ENCODE assay signal across 28 mouse cellular contexts in genomic region chr6:137371455-137371854, GRCm38 (mm10).
DNase-seq lines count a peak whose midpoint lies in the region; ATAC-seq lines count a peak whose summit lies in the region.
"Had no signal": no experiment of that assay in that cellular context is flagged by ENCODE, and none has a peak within 500 bp of the region (broad histone marks: within the 10 kb centered on the region; RNA-seq: fewer than 3 reads in every experiment).

No protein-coding gene starts in this region.

- peaks cover 3% of the 10 kb centered on the region; the same call in 1 of the 2 replicates for H3K4me1 ChIP-seq in kidney, embryonic 16.5 days (ENCODE audit: insufficient read depth, low read length)
- H3K4me1 ChIP-seq in midbrain, embryonic 16.5 days (ENCODE audit: control insufficient read depth, insufficient read depth, low read length), result no peaks in the 10 kb centered on the region
- H3K4me1 ChIP-seq: forebrain, embryonic 10.5 days; forebrain, embryonic 13.5 days; hindbrain, embryonic 12.5 days; hindbrain, embryonic 15.5 days had no signal

- no peaks in the 10 kb centered on the region for H3K27me3 ChIP-seq in kidney, embryonic 16.5 days (ENCODE audit: insufficient read depth, low read length)
- no peaks in the 10 kb centered on the region for H3K27me3 ChIP-seq in midbrain, embryonic 16.5 days (ENCODE audit: control insufficient read depth, insufficient read depth, low read depth, low read length)
- H3K27me3 ChIP-seq: CH12.LX; embryonic facial prominence, embryonic 13.5 days; forebrain, embryonic 13.5 days; heart, embryonic 13.5 days; hindbrain, embryonic 12.5 days; hindbrain, embryonic 15.5 days had no signal

- no peaks in the 10 kb centered on the region for H3K9me3 ChIP-seq in kidney, embryonic 16.5 days (ENCODE audit: low read length)
- H3K9me3 ChIP-seq in midbrain, embryonic 16.5 days (replicated peaks; ENCODE audit: control insufficient read depth, low read length, poor library complexity, severe bottlenecking), result no peaks in the 10 kb centered on the region
- H3K9me3 ChIP-seq: embryonic facial prominence, embryonic 13.5 days; forebrain, embryonic 10.5 days; forebrain, embryonic 13.5 days; heart, embryonic 10.5 days; heart, embryonic 13.5 days; hindbrain, embryonic 12.5 days; hindbrain, embryonic 15.5 days had no signal

- 67% methylated on average over 6 of the region's 6 CpGs for WGBS in kidney, embryonic 16.5 days
- WGBS in midbrain, embryonic 16.5 days, result 57% methylated on average over 6 of the region's 6 CpGs

- H3K27ac ChIP-seq in kidney, embryonic 16.5 days (ENCODE audit: low read length), result no peak overlapping the region
- no peak overlapping the region for H3K27ac ChIP-seq in midbrain, embryonic 16.5 days (ENCODE audit: low read length)
- H3K27ac ChIP-seq: embryonic facial prominence, embryonic 13.5 days; forebrain, embryonic 10.5 days; forebrain, embryonic 13.5 days; heart, adult 2 months; heart, embryonic 10.5 days; heart, embryonic 13.5 days; hindbrain, embryonic 12.5 days; hindbrain, embryonic 15.5 days had no signal

- intact Hi-C loops in left cerebral cortex, postnatal 36 days (cut with DNase I), result no loop called here

- H3K9ac ChIP-seq in kidney, embryonic 16.5 days (replicated peaks; ENCODE audit: low read length), result no peak overlapping the region
- no peak overlapping the region for H3K9ac ChIP-seq in midbrain, embryonic 16.5 days (ENCODE audit: low read depth, low read length)
- H3K9ac ChIP-seq: embryonic facial prominence, embryonic 13.5 days; forebrain, embryonic 13.5 days; heart, embryonic 13.5 days; hindbrain, embryonic 12.5 days; hindbrain, embryonic 15.5 days had no signal

- no peak overlapping the region for H3K4me2 ChIP-seq in kidney, embryonic 16.5 days (replicated peaks; ENCODE audit: low read depth, low read length)
- no peak overlapping the region for H3K4me2 ChIP-seq in midbrain, embryonic 16.5 days (ENCODE audit: low read length)
- H3K4me2 ChIP-seq: embryonic facial prominence, embryonic 13.5 days; forebrain, embryonic 13.5 days; heart, embryonic 13.5 days; hindbrain, embryonic 12.5 days; hindbrain, embryonic 15.5 days had no signal

- 0 out of 2 replicates have a peak, but pooled peaks have one; percentile 27 for ATAC-seq in kidney, embryonic 16.5 days (ENCODE audit: low FRiP score, low TSS enrichment)
- peak; percentile 84 for ATAC-seq in midbrain, embryonic 16.5 days
- ATAC-seq: forebrain, embryonic 13.5 days; forebrain, embryonic 16.5 days had no signal

- no peak for DNase-seq in kidney, adult 11 months
- DNase-seq in retina, postnatal 1 day, result peak; percentile 64
- DNase-seq in retina, embryonic 14.5 days (ENCODE audit: low spot score), result no peak
- no peak for DNase-seq in layer of hippocampus, adult 8-10 months (ENCODE audit: low spot score in 2 of 2)
- DNase-seq in left cerebral cortex, postnatal 36 days (ENCODE audit: low spot score in 2 of 2), result no peak
- DNase-seq: adrenal gland, postnatal 10 days; adrenal gland, postnatal 36 days; B cell, adult 2 months; cerebellum, adult 11 months; cerebellum, adult 2 months; cerebellum, adult 9-11 months; cerebellum, postnatal 25 days; gastrocnemius, postnatal 10 days; gastrocnemius, postnatal 36 days; heart, adult 2 months; heart, postnatal 14 days had no signal

- H3K36me3 ChIP-seq in kidney, embryonic 16.5 days (ENCODE audit: insufficient read depth, low read length), result no peaks in the 10 kb centered on the region
- H3K36me3 ChIP-seq in midbrain, embryonic 16.5 days (ENCODE audit: control insufficient read depth, insufficient read depth, low read length), result peaks cover 2% of the 10 kb centered on the region; the same call in 1 of the 2 replicates
- H3K36me3 ChIP-seq: embryonic facial prominence, embryonic 13.5 days; forebrain, embryonic 10.5 days; G1E; heart, embryonic 10.5 days; heart, embryonic 13.5 days; hindbrain, embryonic 12.5 days; hindbrain, embryonic 15.5 days had no signal

- no peak overlapping the region for H3K4me3 ChIP-seq in kidney, embryonic 16.5 days (ENCODE audit: low read length)
- H3K4me3 ChIP-seq in midbrain, embryonic 16.5 days (ENCODE audit: low read depth, low read length), result no peak overlapping the region
- H3K4me3 ChIP-seq: embryonic facial prominence, embryonic 13.5 days; forebrain, embryonic 10.5 days; forebrain, embryonic 13.5 days; heart, adult 2 months; heart, embryonic 10.5 days; heart, embryonic 13.5 days; hindbrain, embryonic 12.5 days; hindbrain, embryonic 15.5 days had no signal
